Mouse (Mus musculus): ENCODE data around the gene Sf3a3.

Sf3a3 gene

DNA sequence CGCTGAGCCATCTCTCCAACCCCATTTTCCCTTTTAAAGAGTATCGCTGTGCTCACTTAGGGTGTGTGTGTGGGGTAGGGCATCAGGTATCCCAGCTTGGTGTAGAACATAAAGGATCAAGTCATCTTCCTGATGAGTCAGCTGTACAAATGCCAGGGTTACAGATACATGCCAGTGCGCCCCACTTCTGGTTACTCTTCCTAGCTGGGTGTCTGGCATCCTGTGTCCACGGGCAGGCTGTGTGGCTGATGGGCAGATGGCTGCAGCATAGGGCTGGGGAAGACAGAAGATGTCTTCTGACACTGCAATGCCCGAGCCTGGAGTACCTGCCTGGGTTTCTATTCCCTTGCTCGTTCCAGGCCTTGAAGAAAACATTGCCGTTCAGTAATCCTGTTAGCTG, 66.8 kb downstream of the Sf3a3 start:
- no peak for DNase-seq (ENCODE audit: low spot score)

Data from ovary, postnatal 14 days (tissue).